Mouse (Mus musculus): ENCODE measurements around the gene Bcl11a. TPM values are rescaled to one million over a fixed set of nuclear protein-coding genes. Genes with fewer than 3 reads are reported as not detected.
"Not testable (repeated sequence)": the region's sequence is repeated elsewhere in the genome, so short reads cannot be mapped to it uniquely, and the experiment has no call there.

Bcl11a gene
- total RNA-seq, 2 experiments from 2014 or later = not detected

- Histone ChIP-seq H3K4me3 (no peak overlapping the region), H3K27ac (no peak overlapping the region)
- no peak for DNase-seq
- intact Hi-C loops (cut with DNase I) = no loop called here
- TF ChIP-seq CTCF (IDR thresholded peaks at IDR 0.05) = no peak
Measured at GRCm38 (mm10) chr11:24115017-24115752, 37.3 kb downstream of the Bcl11a start.

GRCm38 (mm10) chr11:24116041-24116440 is 38.2 kb downstream of the Bcl11a start:
- intact Hi-C loops (cut with DNase I) = no loop called here
- H3K4me3 ChIP-seq = no peak overlapping the region
- no peak for TF ChIP-seq CTCF (IDR thresholded peaks at IDR 0.05)
- no peak overlapping the region for H3K27ac ChIP-seq
- DNase-seq = no peak

- H3K4me3 ChIP-seq = no peak overlapping the region
- intact Hi-C loops (cut with DNase I) = no loop called here
- DNase-seq = no peak
- H3K27ac ChIP-seq = no peak overlapping the region
- TF ChIP-seq CTCF (IDR thresholded peaks at IDR 0.05) = no peak
Measured at GRCm38 (mm10) chr11:24116582-24117318, 38.9 kb downstream of the Bcl11a start.

- no peak for TF ChIP-seq CTCF (IDR thresholded peaks at IDR 0.05)
- H3K4me3 ChIP-seq = no peak overlapping the region
- no peak for DNase-seq
- intact Hi-C loops (cut with DNase I) = no loop called here
- no peak overlapping the region for H3K27ac ChIP-seq
Measured at GRCm38 (mm10) chr11:24121136-24121535, 43.3 kb downstream of the Bcl11a start.

GRCm38 (mm10) chr11:24122899-24123298 is 45.0 kb downstream of the Bcl11a start:
- no peak for TF ChIP-seq CTCF (IDR thresholded peaks at IDR 0.05)
- DNase-seq = no peak
- H3K4me3 ChIP-seq = no peak overlapping the region
- no peak overlapping the region for H3K27ac ChIP-seq
- intact Hi-C loops (cut with DNase I) = no loop called here

GRCm38 (mm10) chr11:24123991-24124390 is 46.1 kb downstream of the Bcl11a start:
- intact Hi-C loops (cut with DNase I) = no loop called here
- DNase-seq = no peak
- H3K4me3 ChIP-seq = no peak overlapping the region
- H3K27ac ChIP-seq = no peak overlapping the region
- no peak for TF ChIP-seq CTCF (IDR thresholded peaks at IDR 0.05)

- intact Hi-C loops (cut with DNase I) = no loop called here
- no peak for DNase-seq
- H3K27ac ChIP-seq = no peak overlapping the region
- no peak overlapping the region for H3K4me3 ChIP-seq
- TF ChIP-seq CTCF (IDR thresholded peaks at IDR 0.05) = no peak
Measured at GRCm38 (mm10) chr11:24125098-24125497, 47.2 kb downstream of the Bcl11a start.

- no peak for DNase-seq
- Histone ChIP-seq H3K4me3 (no peak overlapping the region), H3K27ac (no peak overlapping the region)
- intact Hi-C loops (cut with DNase I) = no loop called here
- no peak for TF ChIP-seq CTCF (IDR thresholded peaks at IDR 0.05)
Measured at GRCm38 (mm10) chr11:24128001-24128400, 50.1 kb downstream of the Bcl11a start.

- H3K27ac ChIP-seq; intact Hi-C loops (cut with DNase I); DNase-seq; H3K4me3 ChIP-seq: not testable (repeated sequence)
Measured at GRCm38 (mm10) chr11:24128880-24129279, 51.0 kb downstream of the Bcl11a start.

- no peak overlapping the region for H3K4me3 ChIP-seq
- no peak for DNase-seq
- intact Hi-C loops (cut with DNase I) = no loop called here
- H3K27ac ChIP-seq = no peak overlapping the region
- no peak for TF ChIP-seq CTCF (IDR thresholded peaks at IDR 0.05)
Measured at GRCm38 (mm10) chr11:24129358-24130185, 51.7 kb downstream of the Bcl11a start.

GRCm38 (mm10) chr11:24130186-24130760 is 52.4 kb downstream of the Bcl11a start:
- no peak for DNase-seq
- Histone ChIP-seq H3K27ac (no peak overlapping the region), H3K4me3 (no peak overlapping the region)
- intact Hi-C loops (cut with DNase I) = no loop called here
- TF ChIP-seq CTCF (IDR thresholded peaks at IDR 0.05) = no peak

GRCm38 (mm10) chr11:24131818-24132217 is 54.0 kb downstream of the Bcl11a start:
- Histone ChIP-seq H3K27ac (no peak overlapping the region), H3K4me3 (no peak overlapping the region)
- DNase-seq = no peak
- no peak for TF ChIP-seq CTCF (IDR thresholded peaks at IDR 0.05)
- intact Hi-C loops (cut with DNase I) = no loop called here
